Mouse (Mus musculus) embryonic facial prominence, embryonic 13.5 days (tissue): ENCODE results near the gene Carm1. TPM values are rescaled to one million over a fixed set of nuclear protein-coding genes. Genes with fewer than 3 reads are reported as not detected.
"Not testable (repeated sequence)": the region's sequence is repeated elsewhere in the genome, so short reads cannot be mapped to it uniquely, and the experiment has no call there.

Experiments used
- ATAC-seq: fragments of 200-750 bp; cut with Nextera tagmentation; 2 replicates; pipeline ENCODE4 v1.8.0; 2017; ENCODE audit warnings: low read depth; ENCODE audit not compliant: insufficient number of reproducible peaks, insufficient read depth, low FRiP score, low TSS enrichment
- H3K27ac ChIP-seq: fragments of 300-500 bp; sonication (generic); 2 replicates; pipeline ENCODE4 v1.5.1; 2015; ENCODE audit warnings: moderate library complexity, mild to moderate bottlenecking, inconsistent platforms
- H3K27me3 ChIP-seq: fragments of 300-500 bp; sonication (generic); 2 replicates; pipeline ENCODE4 v1.6.1; 2015; ENCODE audit warnings: mild to moderate bottlenecking, inconsistent platforms
- H3K36me3 ChIP-seq: fragments of 300-500 bp; sonication (generic); 2 replicates; pipeline ENCODE4 v1.6.1; 2015; ENCODE audit warnings: mild to moderate bottlenecking, inconsistent platforms
- H3K4me1 ChIP-seq: fragments of 300-500 bp; sonication (generic); 2 replicates; pipeline ENCODE4 v1.6.1; 2015; ENCODE audit warnings: inconsistent platforms
- H3K4me2 ChIP-seq: fragments of 300-500 bp; sonication (generic); 2 replicates; pipeline ENCODE4 v1.6.1; 2015; ENCODE audit warnings: moderate library complexity, mild to moderate bottlenecking, inconsistent platforms
- H3K4me3 ChIP-seq: fragments of 300-500 bp; sonication (generic); 2 replicates; pipeline ENCODE4 v1.5.1; 2015; ENCODE audit warnings: mild to moderate bottlenecking, inconsistent platforms
- H3K9ac ChIP-seq: fragments of 300-500 bp; sonication (generic); 2 replicates; pipeline ENCODE4 v1.6.1; 2015; ENCODE audit warnings: mild to moderate bottlenecking, inconsistent platforms
- H3K9me3 ChIP-seq: fragments of 300-500 bp; sonication (generic); 2 replicates; pipeline ENCODE4 v1.6.1; 2016; ENCODE audit warnings: inconsistent platforms
- WGBS: fragments of 180-500 bp; shearing (Covaris S2); methylation state at CpG from one replicate; pipeline ENCODE4 v1.1.7; 2015; ENCODE audit warnings: mixed read lengths; 5-methylcytosine and 5-hydroxymethylcytosine counted together
- polyA plus RNA-seq: library from polyadenylated mRNA; unstranded; fragments of >200 nt; fragmentation: Nextera tagmentation; extraction: Ambion mirVana; gene quantifications from 2 replicates; pipeline ENCODE4 v1.2.1, GENCODE M21; 2015

The Carm1 gene
- polyA plus RNA-seq, 1 experiment from 2014 or later: 46.2 TPM

DNA sequence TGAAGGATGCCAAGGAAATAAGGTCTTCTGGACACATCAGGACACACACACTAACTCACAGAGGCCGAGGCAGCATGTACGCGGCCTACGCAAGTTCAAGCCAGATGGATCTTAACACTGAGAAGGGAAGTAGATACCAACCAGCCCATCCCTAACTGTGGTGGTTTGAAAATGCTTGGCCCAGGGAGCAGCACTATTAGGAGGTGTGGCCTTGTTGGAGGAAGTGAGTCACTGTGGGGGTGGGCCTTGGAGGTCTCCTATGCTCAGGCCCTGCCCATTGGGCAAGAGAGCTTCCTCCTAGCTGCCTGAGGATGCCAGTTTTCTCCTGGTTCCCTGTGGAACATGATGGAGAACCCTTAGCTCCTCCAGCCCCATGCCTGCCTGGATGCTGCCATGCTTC is 33.2 kb upstream of the Carm1 start:
- Histone ChIP-seq H3K4me1 (peaks cover 15% of the 10 kb centered on the region), H3K27ac (no peak overlapping the region), H3K27me3 (no peaks in the 10 kb centered on the region), H3K36me3 (peaks cover 7% of the 10 kb centered on the region), H3K4me3 (no peak overlapping the region), H3K4me2 (no peak overlapping the region), H3K9me3 (no peaks in the 10 kb centered on the region), H3K9ac (no peak overlapping the region)
- over 99% methylated on average over 4 of the region's 4 CpGs for WGBS
- ATAC-seq: no peak

DNA sequence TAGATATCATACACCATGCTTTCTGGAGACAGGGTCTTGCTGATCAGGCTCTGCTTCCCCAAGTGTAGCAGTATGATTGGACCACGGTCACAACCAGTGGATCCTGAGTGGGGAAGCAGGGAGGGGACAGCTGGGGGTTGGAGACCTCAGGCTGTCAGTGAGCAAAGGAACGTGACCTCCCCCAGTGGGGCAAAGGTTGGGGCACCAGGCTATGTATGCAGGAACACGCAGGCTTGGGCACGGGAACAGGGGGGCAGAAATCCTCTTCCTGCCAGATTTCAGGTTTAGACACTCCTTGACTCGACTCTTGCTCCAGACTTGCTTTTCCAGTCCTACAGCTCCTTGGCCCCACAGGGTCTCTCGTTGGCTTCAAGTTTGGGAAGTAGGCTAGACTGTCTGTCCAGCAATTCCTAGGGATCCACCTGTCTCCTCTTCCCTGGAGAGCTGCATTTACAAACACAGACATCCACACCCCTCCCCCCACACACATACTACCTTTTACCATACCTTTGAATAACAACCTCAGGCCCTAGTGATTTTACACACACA is 28.7 kb upstream of the Carm1 start:
- 65% methylated on average over 6 of the region's 6 CpGs for WGBS
- H3K9me3 ChIP-seq: no peaks in the 10 kb centered on the region
- no peak for ATAC-seq
- no peak overlapping the region for H3K9ac ChIP-seq
- no peaks in the 10 kb centered on the region for H3K27me3 ChIP-seq
- no peaks in the 10 kb centered on the region for H3K36me3 ChIP-seq
- H3K4me3 ChIP-seq: no peak overlapping the region
- no peak overlapping the region for H3K27ac ChIP-seq
- H3K4me1 ChIP-seq: no peaks in the 10 kb centered on the region
- H3K4me2 ChIP-seq: no peak overlapping the region

DNA sequence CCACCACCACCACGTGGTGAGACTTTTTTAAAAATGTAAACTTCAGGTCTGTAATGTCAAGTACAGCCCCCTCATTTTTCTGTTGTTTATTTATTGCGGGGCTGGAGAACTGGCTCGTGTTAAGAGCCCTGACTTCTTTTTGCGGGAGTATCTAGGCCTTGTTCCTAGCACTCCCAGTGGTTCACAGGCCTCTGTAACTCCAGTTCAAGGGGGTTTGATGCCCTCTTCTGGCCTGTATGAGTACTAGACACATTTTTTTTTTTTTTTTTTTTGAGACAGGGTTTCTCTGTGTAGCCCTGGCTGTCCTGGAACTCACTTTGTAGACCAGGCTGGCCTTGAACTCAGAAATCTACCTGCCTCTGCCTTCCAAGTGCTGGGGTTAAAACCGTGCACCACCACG is 28.0 kb upstream of the Carm1 start:
- H3K4me3 ChIP-seq, H3K27ac ChIP-seq, H3K9ac ChIP-seq, ATAC-seq, H3K9me3 ChIP-seq, H3K4me1 ChIP-seq, H3K36me3 ChIP-seq, H3K27me3 ChIP-seq, H3K4me2 ChIP-seq: not testable (repeated sequence)
- 86% methylated on average over 6 of the region's 6 CpGs for WGBS

DNA sequence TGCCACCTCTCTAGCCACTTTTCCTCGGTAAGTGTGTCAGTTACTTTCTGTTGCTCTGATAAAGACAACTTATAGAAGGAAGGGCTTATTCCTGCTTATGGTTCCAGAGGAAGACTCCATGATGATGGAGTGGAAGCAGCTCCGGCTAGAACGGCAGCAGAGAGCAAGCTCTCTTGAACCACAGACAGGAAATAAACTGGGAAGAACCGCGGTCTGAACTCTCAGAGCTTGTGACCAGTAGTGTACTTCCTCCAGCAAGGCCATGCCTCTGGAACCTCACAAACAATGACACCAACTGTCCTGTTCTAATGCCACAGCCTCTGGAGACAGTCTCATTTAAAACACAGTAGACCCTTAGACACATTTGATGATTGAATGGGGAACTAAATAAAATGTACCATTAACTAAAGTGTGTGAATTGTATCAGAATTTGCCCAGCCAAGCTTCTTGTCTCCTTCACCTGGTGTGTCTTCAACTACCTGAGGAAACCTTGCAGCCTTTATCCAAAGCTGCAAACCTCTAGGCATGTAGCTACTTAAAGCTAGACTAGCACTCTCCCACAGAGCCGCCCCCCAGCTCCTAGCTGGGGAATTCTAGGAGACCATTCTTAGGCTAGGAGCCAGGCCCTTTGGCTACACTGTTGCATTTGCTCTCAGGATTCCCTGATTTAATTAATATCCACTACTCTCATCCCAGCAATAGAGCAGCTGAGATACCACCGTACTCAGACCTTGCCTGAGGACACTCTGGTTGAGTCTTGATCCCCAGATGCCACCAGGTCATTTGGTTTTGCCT is 21.4 kb upstream of the Carm1 start:
- ATAC-seq: no peak
- Histone ChIP-seq H3K36me3 (no peaks in the 10 kb centered on the region), H3K4me2 (no peak overlapping the region), H3K4me3 (no peak overlapping the region), H3K4me1 (0 out of 2 replicates have a peak, but pooled peaks cover 6% of the 10 kb centered on the region), H3K27me3 (no peaks in the 10 kb centered on the region), H3K9ac (no peak overlapping the region), H3K27ac (no peak overlapping the region), H3K9me3 (no peaks in the 10 kb centered on the region)
- 65% methylated on average over 7 of the region's 7 CpGs for WGBS

DNA sequence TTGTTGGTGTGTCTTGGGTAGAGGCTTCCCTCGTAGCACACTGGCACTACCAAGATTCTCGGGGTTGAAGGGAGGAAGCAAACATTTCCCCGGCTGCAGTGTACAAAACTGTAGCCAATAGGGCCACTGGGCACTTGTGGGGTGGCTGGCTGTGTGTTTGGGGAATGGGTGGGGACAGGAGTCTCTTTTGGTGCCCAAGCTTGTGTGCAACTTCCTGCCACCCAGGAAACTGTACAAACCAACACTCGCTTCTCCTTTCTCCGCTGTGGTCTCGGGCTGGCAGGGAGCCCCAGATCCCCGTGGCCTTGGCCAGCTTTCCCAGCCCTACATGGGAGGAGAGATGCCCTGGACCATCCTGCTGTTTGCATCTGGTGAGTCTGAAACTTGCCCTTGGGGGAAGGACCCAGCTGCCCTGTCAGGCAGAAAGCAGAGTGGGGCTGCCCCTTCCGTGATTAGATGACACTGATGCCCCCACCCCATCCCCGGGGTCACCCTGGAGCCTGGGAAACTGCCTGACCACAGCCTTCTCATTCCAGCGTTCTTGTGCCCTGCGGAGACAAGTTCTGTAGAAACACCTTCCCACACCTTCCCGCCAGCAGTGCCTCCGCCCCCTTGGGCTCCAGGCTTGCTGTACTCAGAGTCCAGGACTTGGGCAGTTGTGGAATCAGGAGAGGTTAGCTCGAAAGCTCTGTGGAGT is 20.6 kb upstream of the Carm1 start, which contains the start of gene AB124611:
Gene AB124611, plus strand, starts transcription at position 240 of the 697 bp plus-strand sequence.
- Histone ChIP-seq H3K4me1 (0 out of 2 replicates have a peak, but pooled peaks cover 6% of the 10 kb centered on the region), H3K9me3 (no peaks in the 10 kb centered on the region), H3K9ac (no peak within 1 kb of the TSS), H3K36me3 (no peaks in the 10 kb centered on the region), H3K4me2 (no peak within 1 kb of the TSS), H3K27ac (no peak within 1 kb of the TSS), H3K27me3 (no peaks in the 10 kb centered on the region), H3K4me3 (no peak within 1 kb of the TSS)
- 58% methylated on average over 14 of the region's 14 CpGs for WGBS
- ATAC-seq: no peak

DNA sequence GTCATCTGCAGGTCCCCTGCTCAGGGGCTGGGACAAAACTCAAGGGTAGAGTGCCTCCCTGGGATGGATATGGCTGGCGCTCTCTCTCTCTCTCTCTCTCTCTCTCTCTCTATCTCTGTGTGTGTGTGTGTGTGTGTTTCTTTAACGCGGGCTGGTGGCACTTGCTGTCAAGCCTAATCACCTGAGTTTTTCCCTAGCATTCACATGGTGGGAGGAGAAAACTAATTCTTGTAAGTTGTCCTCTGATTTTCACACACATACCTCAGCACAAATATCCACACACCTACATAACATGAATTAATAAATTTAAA is 20.1 kb upstream of the Carm1 start:
- H3K9ac ChIP-seq: no peak overlapping the region
- H3K27me3 ChIP-seq: no peaks in the 10 kb centered on the region
- H3K36me3 ChIP-seq: no peaks in the 10 kb centered on the region
- H3K4me3 ChIP-seq: no peak overlapping the region
- H3K4me1 ChIP-seq: 0 out of 2 replicates have a peak, but pooled peaks cover 6% of the 10 kb centered on the region
- H3K9me3 ChIP-seq: no peaks in the 10 kb centered on the region
- H3K4me2 ChIP-seq: no peak overlapping the region
- no peak overlapping the region for H3K27ac ChIP-seq
- WGBS: 88% methylated on average over 3 of the region's 3 CpGs
- ATAC-seq: no peak

DNA sequence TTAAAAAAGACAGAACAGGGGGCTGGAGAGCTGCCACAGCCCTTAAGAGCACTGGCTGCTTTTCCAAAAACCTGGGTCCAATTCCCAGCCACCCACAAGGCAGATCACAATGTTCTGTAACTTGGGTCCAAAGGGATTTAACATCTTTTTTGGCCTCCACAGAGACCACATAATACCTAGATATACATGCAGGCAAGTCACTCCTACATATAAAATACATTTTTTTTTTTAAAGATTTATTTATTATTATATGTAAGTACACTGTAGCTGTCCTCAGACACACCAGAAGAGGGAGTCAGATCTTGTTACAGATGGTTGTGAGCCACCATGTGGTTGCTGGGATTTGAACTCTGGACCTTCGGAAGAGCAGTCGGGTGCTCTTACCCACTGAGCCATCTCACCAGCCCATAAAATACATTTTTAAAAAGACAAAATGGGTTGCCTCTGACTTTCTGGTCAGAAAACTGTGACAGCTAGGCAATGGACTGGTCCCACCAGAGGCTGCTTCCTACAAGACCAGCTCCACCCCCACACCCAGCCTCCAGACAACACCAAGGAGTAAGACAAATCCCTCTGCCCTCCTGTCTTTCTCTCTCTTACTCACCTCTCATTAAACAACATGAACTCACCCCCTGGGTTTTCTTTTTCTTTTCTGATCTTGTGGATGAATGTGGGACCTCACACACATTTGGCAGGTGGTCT is 19.4 kb upstream of the Carm1 start:
- H3K4me1 ChIP-seq: 0 out of 2 replicates have a peak, but pooled peaks cover 6% of the 10 kb centered on the region
- H3K36me3 ChIP-seq: no peaks in the 10 kb centered on the region
- H3K4me3 ChIP-seq: no peak overlapping the region
- no peak overlapping the region for H3K9ac ChIP-seq
- WGBS: 90% methylated on average over 2 of the region's 2 CpGs
- no peak for ATAC-seq
- no peaks in the 10 kb centered on the region for H3K27me3 ChIP-seq
- no peaks in the 10 kb centered on the region for H3K9me3 ChIP-seq
- H3K27ac ChIP-seq: no peak overlapping the region
- no peak overlapping the region for H3K4me2 ChIP-seq

DNA sequence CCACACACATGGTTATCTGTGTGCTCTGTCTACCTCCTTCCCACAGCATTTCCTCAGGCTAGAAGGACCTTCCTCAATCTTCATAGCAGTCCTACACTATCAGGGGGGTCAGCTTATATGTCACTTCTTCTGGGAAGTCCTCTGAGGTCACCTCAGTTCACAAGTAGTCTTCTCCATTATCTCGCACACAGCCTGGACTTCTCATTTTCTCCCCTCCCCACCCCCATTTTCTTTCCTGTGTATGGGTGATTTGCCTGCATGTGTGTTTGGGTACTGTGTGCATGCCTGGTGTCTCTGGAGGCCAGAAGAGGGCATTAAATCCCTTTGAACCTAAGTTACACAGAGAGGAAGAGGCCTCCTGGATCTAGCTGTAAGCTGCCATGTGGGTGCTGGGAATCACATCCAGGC is 18.8 kb upstream of the Carm1 start:
- Histone ChIP-seq H3K27ac (no peak overlapping the region), H3K4me3 (no peak overlapping the region), H3K9ac (no peak overlapping the region), H3K4me2 (no peak overlapping the region), H3K36me3 (no peaks in the 10 kb centered on the region), H3K27me3 (no peaks in the 10 kb centered on the region), H3K9me3 (no peaks in the 10 kb centered on the region), H3K4me1 (0 out of 2 replicates have a peak, but pooled peaks cover 6% of the 10 kb centered on the region)
- WGBS: 65% methylated on average over 1 of the region's 1 CpGs
- no peak for ATAC-seq

DNA sequence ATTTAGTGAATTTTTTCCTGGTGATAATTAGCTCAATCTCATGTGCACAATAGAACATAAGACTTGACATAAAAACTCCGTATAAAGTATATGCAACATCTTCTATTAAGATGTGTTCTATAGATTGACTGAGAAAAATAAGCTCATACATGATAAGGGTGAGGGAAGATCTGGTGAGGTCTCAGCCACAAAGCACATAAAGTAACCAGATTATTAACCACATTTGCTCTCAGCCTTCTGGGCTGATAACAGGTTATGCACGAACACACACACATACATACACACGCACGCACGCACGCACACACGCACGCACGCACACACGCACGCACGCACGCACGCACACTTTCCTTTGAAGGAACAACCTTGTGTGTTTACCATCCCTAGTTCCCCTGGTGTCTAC is 10.2 kb upstream of the Carm1 start:
- H3K36me3 ChIP-seq: peaks cover 5% of the 10 kb centered on the region; the same call in 1 of the 2 replicates
- H3K4me3 ChIP-seq: no peak overlapping the region
- no peak overlapping the region for H3K27ac ChIP-seq
- no peaks in the 10 kb centered on the region for H3K9me3 ChIP-seq
- no peaks in the 10 kb centered on the region for H3K27me3 ChIP-seq
- H3K4me1 ChIP-seq: no peaks in the 10 kb centered on the region
- no peak overlapping the region for H3K9ac ChIP-seq
- WGBS: 91% methylated on average over 14 of the region's 14 CpGs
- H3K4me2 ChIP-seq: no peak overlapping the region
- no peak for ATAC-seq

DNA sequence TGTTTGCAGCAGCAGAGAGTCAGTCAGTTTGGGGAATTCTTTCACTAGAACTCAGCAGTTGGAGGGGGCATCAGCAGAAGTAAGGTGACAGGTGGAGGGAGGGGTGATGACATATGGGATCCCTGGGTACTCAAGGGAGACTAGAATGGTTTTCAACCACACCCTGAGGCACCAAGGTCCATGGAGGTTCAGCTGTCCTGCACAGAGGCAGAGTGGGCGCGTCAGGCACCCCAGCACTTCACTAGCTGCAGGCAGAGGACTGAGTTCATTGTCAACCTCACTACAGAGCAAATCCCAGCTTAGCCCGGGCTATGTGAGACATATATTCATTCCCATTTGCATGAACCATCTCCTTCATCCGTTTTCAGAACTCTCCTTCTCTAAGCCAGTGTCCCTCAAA is 9.7 kb upstream of the Carm1 start:
- no peak overlapping the region for H3K4me3 ChIP-seq
- H3K36me3 ChIP-seq: peaks cover 5% of the 10 kb centered on the region; the same call in 1 of the 2 replicates
- no peak overlapping the region for H3K27ac ChIP-seq
- 74% methylated on average over 4 of the region's 4 CpGs for WGBS
- no peaks in the 10 kb centered on the region for H3K9me3 ChIP-seq
- no peak overlapping the region for H3K9ac ChIP-seq
- ATAC-seq: no peak
- H3K4me2 ChIP-seq: no peak overlapping the region
- no peaks in the 10 kb centered on the region for H3K27me3 ChIP-seq
- H3K4me1 ChIP-seq: no peaks in the 10 kb centered on the region

DNA sequence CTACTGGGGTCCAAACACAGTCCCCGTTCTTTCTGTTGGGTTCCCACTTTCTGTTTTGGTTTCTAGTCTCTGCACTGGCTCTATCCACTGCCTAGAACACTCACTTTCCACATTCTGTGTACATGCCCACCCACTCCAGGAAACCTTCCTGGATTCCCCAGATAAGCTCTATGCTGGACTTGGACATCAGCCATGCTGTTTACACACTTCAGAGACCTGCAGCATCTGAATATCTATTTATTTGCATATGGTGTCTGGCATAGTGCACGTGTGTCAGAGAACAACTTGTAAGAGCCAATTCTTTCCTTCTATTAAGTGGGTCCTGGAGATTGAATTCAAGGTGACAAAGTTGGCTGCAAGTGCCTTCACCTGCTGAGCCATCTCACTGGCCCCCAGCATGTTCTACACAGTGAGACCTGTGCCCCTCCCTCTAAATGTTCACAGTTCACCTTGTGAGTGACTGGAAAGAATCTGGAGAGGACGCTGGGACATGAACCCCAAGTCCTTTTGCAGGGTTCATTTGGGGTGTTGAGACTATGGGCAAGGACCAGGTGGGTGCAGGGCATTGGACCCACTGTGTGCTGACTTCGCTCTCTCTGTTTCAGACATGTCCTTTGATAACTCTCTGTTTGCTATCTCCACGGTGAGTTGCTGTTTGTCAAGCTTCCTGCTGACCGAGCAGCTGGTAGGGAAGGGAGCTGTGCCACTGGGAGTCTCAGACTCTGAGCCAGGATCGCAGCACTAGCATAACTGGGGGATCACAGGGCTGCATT is 6.5 kb upstream of the Carm1 start:
- H3K36me3 ChIP-seq: 0 out of 2 replicates have a peak, but pooled peaks cover 5% of the 10 kb centered on the region
- no peak for ATAC-seq

More for the DNA sequence above, 6.5 kb upstream of the Carm1 start:
- Histone ChIP-seq H3K4me1 (peaks cover 6% of the 10 kb centered on the region), H3K27me3 (no peaks in the 10 kb centered on the region), H3K9ac (no peak overlapping the region), H3K27ac (no peak overlapping the region), H3K4me2 (no peak overlapping the region), H3K4me3 (no peak overlapping the region), H3K9me3 (no peaks in the 10 kb centered on the region)
- WGBS: 82% methylated on average over 7 of the region's 7 CpGs
